Mouse (Mus musculus) gastrocnemius, postnatal 36 days (tissue): ENCODE results near the gene Zfp384. TPM values are rescaled to one million over a fixed set of nuclear protein-coding genes. Genes with fewer than 3 reads are reported as not detected.
"Not testable (repeated sequence)": the region's sequence is repeated elsewhere in the genome, so short reads cannot be mapped to it uniquely, and the experiment has no call there.

Experiments
- DNase-seq, 2 experiments: peaks; one replicate each; pipeline ENCODE4 v3.0.0; 2022
- intact Hi-C: fragments of 180-260 bp; cut with DNase I; formaldehyde crosslinking; loops from one replicate; pipeline ENCODE4 v1.15.1; 2025
- total RNA-seq, 2 experiments: library from RNA; stranded (reverse); gene quantifications; 2 replicates each; pipeline ENCODE4 v1.2.3; 2021

Zfp384 gene
- total RNA-seq, 2 experiments from 2014 or later = 20.3 to 22.8 TPM

GRCm38 (mm10) chr6:125008586-125009128, 288 bp upstream of the Zfp384 start:
- intact Hi-C loops = loop anchor here (1.0 to 5.0 kb wide), 2 partner anchors 31 to 106 kb away; partner anchors contain the start of gene Ing4
- DNase-seq = peak; percentile 93 to 96

DNA sequence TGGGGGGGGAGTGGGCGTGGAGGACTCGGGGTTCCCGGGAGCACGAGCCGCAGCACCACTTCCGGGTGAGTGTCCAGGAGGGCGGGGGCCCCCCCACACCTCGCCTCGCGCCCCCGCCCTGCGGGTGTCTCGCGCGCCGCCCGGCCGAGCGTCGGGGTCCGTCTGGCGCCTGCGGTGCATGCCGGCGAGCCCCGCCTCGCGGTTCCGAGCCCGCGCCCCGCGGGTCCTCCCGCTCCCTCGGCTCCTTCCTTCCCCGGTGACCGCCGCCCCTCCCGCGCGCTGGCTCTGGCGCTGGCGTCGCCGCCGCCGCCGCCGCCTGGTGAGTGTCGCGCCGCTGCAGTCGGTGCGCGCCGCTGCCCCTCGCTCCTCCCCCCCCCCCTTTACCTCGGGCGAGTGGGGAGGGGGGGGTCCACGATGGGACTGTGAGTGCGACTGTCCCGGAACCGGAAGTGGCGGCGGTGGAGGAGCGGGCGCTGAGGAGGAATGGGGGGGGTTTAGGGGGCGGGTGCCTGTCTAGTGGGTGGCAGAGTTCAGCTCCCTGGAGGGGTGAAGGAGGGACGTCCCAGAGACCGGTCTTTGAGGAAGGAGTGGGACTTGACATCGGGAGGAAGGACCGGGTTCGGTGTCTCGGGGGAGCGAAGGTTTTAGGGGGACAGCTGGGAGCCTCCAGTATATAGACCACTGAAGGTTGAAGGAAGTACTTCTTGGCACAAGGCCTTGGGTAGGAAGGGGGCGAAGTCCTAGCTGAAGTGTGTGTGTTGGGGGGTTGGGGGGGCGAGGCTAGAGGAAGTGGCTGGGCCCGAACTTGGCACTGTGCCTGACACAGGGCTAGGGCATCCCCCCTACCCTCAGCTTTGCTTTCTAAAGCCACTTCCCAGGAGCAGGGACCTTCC, 482 bp downstream of the Zfp384 start:
- intact Hi-C loops = loop anchor here (1.0 to 5.0 kb wide), 2 partner anchors 30 to 107 kb away; partner anchors contain the start of gene Ing4
- peak; percentile 69 to 83 for DNase-seq

GRCm38 (mm10) chr6:125017682-125018081, 8.7 kb downstream of the Zfp384 start:
- no peak for DNase-seq
- intact Hi-C loops = no loop called here

DNA sequence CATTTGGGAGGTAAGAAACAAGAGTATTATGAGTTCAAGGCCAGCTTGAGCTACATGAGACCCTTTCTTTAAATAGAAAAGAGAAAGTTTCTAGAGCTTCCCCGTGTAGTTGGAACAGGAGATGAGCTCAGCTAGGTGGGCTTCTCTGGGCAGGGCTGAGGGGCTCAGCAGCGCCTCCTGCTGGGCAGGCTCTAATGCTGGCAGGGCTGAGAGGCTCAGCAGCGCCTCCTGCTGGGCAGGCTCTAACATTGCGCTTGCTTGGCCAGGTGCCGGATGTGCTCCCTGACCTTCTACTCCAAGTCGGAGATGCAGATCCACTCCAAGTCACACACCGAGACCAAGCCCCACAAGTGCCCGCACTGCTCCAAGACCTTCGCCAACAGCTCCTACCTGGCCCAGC, 21.6 kb downstream of the Zfp384 start:
- not testable (repeated sequence) for DNase-seq
- intact Hi-C loops = loop anchor here (5.0 to 10.0 kb wide), 2 partner anchors 128 to 316 kb away; partner anchors contain the start of genes Emg1 and Phb2

- DNase-seq = no peak
- intact Hi-C loops = loop anchor here (5.0 to 10.0 kb wide), 2 partner anchors 129 to 317 kb away; partner anchors contain the start of genes Emg1 and Phb2
These were observed 22.7 kb downstream of the Zfp384 start for GRCm38 (mm10) chr6:125031604-125032003.

- no peak for DNase-seq
- intact Hi-C loops = loop anchor here (1.0 to 10.0 kb wide), 2 partner anchors 29 to 324 kb away; partner anchors contain the start of genes Emg1, Phb2 and Zfp384
These were observed 29.7 kb downstream of the Zfp384 start for GRCm38 (mm10) chr6:125038666-125039065.

DNA sequence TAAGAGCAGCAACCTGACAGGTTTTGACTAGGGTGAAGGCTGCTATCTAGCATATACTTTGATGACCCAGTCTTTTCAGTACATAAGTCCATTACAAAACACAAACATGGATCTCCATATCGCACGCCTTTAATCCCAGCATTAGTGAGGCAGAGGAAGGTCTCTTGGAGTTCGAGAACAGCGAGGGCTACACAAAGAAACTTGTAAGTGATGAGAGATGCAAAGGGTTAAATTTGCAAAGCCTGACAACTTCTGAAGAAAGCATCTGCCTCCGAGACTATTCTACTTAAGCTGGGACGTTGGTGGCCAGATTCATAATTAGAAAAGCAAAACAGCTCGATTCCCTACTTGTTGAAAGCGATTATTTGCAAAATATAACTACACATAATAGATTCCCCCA, 30.2 kb downstream of the Zfp384 start:
- intact Hi-C loops = loop anchor here (1.0 to 10.0 kb wide), 2 partner anchors 30 to 324 kb away; partner anchors contain the start of genes Emg1, Phb2 and Zfp384

DNA sequence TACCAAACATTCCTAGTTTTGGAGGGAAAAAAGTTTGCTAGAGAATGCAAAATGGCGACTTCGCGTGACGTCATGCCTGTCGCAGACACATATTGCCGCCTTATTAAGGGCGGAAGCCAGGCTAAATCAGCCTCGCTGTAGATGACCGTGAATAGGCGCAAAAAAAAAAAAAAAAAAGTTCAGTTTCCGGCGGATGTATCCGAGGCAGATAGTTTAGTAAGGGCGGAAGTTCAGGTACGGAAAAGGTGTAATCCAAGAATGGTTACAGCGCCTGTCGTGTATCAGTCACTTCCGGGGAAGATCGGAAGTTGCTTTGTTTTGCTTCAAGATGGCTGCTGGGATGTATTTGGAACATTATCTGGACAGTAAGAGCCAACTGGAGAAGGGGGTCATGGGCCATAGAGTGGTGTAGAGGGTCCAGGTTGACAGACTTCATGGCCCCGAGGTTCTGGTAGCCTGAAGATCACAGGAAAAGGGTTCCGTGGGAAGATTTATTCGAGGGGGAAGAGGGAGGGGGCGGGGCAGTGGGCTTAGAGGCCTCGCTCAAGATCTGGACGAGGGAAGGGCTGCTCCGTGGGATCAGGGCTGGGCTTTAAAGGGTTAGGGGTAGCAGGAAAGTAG, 30.7 kb downstream of the Zfp384 start, which contains the start of gene Ing4:
Ing4 (plus strand) TSS at position 228 of the 621 bp plus-strand sequence.
- intact Hi-C loops = loop anchor here (1.0 to 10.0 kb wide), 3 partner anchors 30 to 325 kb away; partner anchors contain the start of genes Emg1, Nop2, Phb2 and Zfp384
- DNase-seq = peak; percentile 78 to 83

More for the DNA sequence above, 30.2 kb downstream of the Zfp384 start:
- no peak for DNase-seq

DNA sequence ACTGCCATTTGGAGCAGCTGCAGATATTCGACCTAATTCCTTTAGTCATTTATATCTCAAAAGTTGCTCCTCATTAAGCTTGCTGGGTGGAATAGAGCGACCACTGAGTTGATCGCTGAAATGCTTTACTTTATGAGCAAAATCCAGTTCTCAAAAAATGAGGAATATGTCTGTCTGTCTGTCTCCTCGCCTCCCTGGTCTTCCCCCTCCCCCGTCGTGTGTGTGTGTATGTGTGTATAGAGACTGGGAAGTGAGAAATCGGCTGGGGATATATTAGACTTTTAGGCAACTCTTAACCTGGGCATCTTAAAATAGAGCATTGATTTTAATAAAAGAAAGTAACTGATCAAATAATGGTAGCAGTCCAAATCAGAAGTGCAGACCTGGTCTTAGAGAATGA, 31.3 kb downstream of the Zfp384 start:
- intact Hi-C loops = loop anchor here (5.0 kb wide), 1 partner anchor 92 kb away; the partner anchor contains the start of gene Nop2
- DNase-seq = no peak

- intact Hi-C loops = loop anchor here (5.0 kb wide), 1 partner anchor 91 kb away; the partner anchor contains the start of gene Nop2
- no peak for DNase-seq
These were observed 32.1 kb downstream of the Zfp384 start for GRCm38 (mm10) chr6:125041047-125041446.

GRCm38 (mm10) chr6:125042081-125042480, 33.1 kb downstream of the Zfp384 start:
- no peak for DNase-seq
- intact Hi-C loops = loop anchor here (5.0 kb wide), 1 partner anchor 90 kb away; the partner anchor contains the start of gene Nop2

DNA sequence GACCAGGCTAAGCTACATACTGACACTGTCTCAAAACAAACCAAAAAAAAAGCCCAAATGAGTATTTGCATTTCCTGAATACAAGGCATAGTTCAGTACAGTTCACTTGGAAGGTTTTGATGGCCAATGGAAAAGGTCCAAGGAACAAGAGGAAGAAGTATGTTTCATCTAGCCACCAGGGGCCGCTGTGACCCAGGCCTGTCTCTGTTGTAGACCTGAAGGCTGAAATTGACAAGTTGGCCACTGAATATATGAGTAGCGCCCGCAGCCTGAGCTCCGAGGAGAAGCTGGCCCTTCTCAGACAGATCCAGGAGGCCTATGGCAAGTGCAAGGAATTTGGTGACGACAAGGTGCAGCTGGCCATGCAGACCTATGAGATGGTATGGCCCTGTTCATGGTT, 37.7 kb downstream of the Zfp384 start:
- intact Hi-C loops = loop anchor here (1.0 to 5.0 kb wide), 2 partner anchors 38 to 226 kb away; no protein-coding TSS in a partner anchor
- DNase-seq = peak; percentile 75 to 77

DNA sequence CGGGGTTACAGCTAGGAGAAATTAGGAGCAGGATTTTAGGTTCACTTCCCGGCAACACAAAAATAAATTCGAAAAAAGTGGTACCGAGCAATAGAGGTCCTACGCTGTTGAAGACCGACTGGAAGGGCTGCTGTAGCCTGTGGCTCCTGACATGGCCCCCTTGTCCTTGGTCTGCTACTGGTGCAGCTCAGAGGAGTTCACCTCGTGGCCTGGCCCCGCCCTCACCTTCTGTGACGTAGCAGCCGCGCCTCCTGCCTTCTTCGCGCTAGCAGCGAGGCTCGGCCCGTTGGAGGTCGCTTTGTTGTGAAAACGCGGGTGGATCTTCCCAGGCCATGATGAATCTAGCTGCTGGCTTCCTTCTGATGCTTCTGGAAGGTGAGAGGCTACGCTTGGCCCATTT, 40.7 kb downstream of the Zfp384 start, which contains the start of gene Acrbp:
Acrbp (plus strand) TSS at position 12 of the 400 bp plus-strand sequence.
- intact Hi-C loops = loop anchor here (5.0 kb wide), 1 partner anchor 223 kb away; no protein-coding TSS in a partner anchor
- no peak for DNase-seq

GRCm38 (mm10) chr6:125051237-125051636, 42.3 kb downstream of the Zfp384 start:
- DNase-seq = no peak

DNA sequence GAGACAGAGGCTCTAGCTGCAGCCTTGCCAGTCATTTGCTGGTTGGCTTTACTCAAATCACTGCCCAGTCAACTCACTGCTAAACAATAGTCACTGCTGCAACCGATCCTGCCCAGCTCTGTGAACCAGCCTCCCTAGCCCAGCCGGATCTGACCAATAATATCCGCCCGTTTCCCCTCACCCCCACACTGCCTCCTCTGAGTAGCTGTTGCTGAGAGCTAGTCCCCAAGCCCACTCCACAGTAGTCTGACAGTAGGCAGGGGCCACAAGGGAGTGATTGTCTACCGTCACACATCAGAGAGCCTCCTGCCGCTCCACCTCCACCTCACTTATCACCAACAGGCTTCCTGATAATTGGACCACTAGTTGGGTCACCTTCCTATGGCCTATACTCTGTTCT, 52.5 kb downstream of the Zfp384 start:
- intact Hi-C loops = no loop called here

More at GRCm38 (mm10) chr6:125051237-125051636, 42.3 kb downstream of the Zfp384 start:
- intact Hi-C loops = no loop called here

DNA sequence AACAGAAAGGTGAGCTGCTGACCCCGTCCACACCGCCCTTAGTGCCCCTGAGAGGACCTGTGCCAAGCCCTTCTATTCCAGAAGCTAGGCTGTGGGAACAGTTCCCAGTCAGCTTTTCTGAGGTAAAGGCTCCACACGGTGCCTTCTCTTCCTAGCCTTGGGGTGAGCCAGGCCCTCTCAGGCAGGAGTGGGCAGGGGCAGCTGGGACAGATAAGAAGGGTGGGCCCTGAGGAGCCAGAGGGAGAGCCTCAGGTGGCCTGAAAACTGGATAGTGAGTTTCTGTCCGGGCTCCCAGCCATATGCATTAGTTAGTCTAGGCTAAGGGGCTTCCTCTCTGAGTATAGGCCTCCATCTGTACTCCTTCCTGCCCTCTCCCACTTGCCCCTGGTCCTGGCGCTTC, 53.6 kb downstream of the Zfp384 start:
- intact Hi-C loops = no loop called here
- DNase-seq = no peak

More for the DNA sequence above, 52.5 kb downstream of the Zfp384 start:
- DNase-seq = no peak

DNA sequence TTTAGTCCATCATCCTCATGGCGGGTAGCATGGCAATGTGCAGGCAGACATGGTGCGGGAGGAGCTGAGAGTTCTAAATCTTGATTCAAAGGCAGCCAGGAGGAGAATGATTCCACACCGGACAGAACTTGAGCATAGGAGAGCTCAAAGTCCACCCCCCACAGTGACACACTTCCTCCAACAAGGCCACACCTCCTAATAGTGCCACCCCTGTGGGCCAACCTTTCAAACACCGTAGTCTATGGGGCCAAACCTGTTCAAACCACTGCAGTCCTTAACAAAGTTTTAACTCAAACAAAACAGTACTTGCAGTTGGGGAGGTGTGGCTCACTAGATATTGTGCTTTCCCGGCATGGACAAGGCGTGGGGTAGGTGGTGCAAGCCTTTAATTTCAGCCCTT, 55.0 kb downstream of the Zfp384 start:
- intact Hi-C loops = no loop called here
- no peak for DNase-seq

- DNase-seq, intact Hi-C loops: not testable (repeated sequence)
These were observed 56.3 kb downstream of the Zfp384 start for GRCm38 (mm10) chr6:125065223-125065622.

DNA sequence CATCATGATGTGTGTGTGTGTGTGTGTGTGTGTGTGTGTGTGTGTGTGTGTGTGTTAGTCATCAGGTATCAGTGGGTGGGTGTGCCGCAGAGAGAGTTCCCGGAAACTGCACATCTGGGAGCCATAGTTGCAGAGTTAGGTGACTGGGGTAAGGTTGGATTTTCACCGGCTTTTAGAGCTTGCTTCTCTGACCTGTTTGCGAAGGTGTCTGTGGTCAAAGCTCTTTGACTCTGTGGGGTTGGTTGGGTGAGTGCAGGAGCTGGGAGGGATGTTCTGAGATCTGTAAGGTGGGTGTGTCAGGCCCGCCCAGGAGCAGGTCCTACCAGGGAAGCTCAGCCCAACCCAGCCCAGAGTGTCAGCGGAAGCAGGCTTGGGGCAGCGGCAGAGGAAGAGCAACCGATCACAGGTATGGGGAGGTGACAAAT, 58.6 kb downstream of the Zfp384 start, which contains the start of gene Lpar5:
Lpar5 (plus strand) TSS at position 350 of the 425 bp plus-strand sequence.
- no peak for DNase-seq
- intact Hi-C loops = no loop called here
